In genomic region chr7:132689722-132690121, GRCm38 (mm10) we compare ENCODE assay signal across 21 mouse cellular contexts.
DNase-seq lines count a peak whose midpoint lies in the region; ATAC-seq and TF ChIP-seq lines count a peak whose summit lies in the region.
"Had no signal": no experiment of that assay in that cellular context is flagged by ENCODE, and none has a peak within 500 bp of the region (broad histone marks: within the 10 kb centered on the region; RNA-seq: fewer than 3 reads in every experiment).

No protein-coding gene starts in this region.

- H3K27ac ChIP-seq in heart, embryonic 12.5 days (ENCODE audit: poor library complexity, severe bottlenecking) = peak overlapping the region; percentile 57
- peak overlapping the region; percentile 69 for H3K27ac ChIP-seq in layer of hippocampus, adult 2 months
- no peak overlapping the region for H3K27ac ChIP-seq in stomach, postnatal 0 days (replicated peaks)
- H3K27ac ChIP-seq: hindbrain, embryonic 12.5 days; intestine, embryonic 15.5 days; midbrain, embryonic 10.5 days; neural tube, embryonic 13.5 days had no signal

- 0 out of 2 replicates have a peak, but pooled peaks cover 3% of the 10 kb centered on the region for H3K9me3 ChIP-seq in heart, embryonic 12.5 days (replicated peaks)
- H3K9me3 ChIP-seq in stomach, postnatal 0 days (ENCODE audit: control insufficient read depth, low read length) = no peaks in the 10 kb centered on the region
- H3K9me3 ChIP-seq: intestine, embryonic 15.5 days had no signal

- DNase-seq in heart, adult 8-10 months (ENCODE audit: low spot score) = no peak
- no peak for DNase-seq in layer of hippocampus, adult 2 months (ENCODE audit: low spot score in 2 of 2)
- no peak for DNase-seq in layer of hippocampus, adult 11-12 months (ENCODE audit: low spot score)
- peak; percentile 9 for DNase-seq in thymus, postnatal 0 days (ENCODE audit: low spot score)
- DNase-seq in thymus, postnatal 25 days = no peak
- peak; percentile 43 for DNase-seq in stomach, postnatal 0 days (ENCODE audit: low spot score)
- DNase-seq: adrenal gland, adult 8-10 months; B cell, adult 2 months; cerebellum, postnatal 10 days; embryo, embryonic 11 days; gastrocnemius, postnatal 10 days; left cerebral cortex, postnatal 4 days; right cerebral cortex, postnatal 14 days; thymus, postnatal 14 days had no signal

- no peak for TF ChIP-seq EP300 in stomach, postnatal 0 days (optimal IDR thresholded peaks at IDR 0.05)

- H3K4me3 ChIP-seq in heart, embryonic 12.5 days = no peak overlapping the region
- H3K4me3 ChIP-seq in layer of hippocampus, adult 2 months = no peak overlapping the region
- no peak overlapping the region for H3K4me3 ChIP-seq in stomach, postnatal 0 days (ENCODE audit: low read depth, low read length)
- H3K4me3 ChIP-seq: hindbrain, embryonic 12.5 days; intestine, embryonic 15.5 days; kidney, embryonic 15.5 days; midbrain, embryonic 10.5 days; neural tube, embryonic 13.5 days had no signal

- no peak for TF ChIP-seq CTCF in layer of hippocampus, adult 2 months (conservative IDR thresholded peaks at IDR 0.05)
- TF ChIP-seq CTCF in stomach, postnatal 0 days (IDR thresholded peaks at IDR 0.05; ENCODE audit: low read depth) = no peak

- peak; percentile 54; the same call in 1 of the 2 replicates for ATAC-seq in heart, embryonic 12.5 days (ENCODE audit: insufficient number of reproducible peaks, low FRiP score)
- peak; percentile 52; the same call in 1 of the 2 replicates for ATAC-seq in stomach, postnatal 0 days (ENCODE audit: low FRiP score, low TSS enrichment)
- no peak for ATAC-seq in erythroid progenitor cell, adult 5-6 weeks (replicated peaks; ENCODE audit: low FRiP score, poor library complexity, severe bottlenecking)
- ATAC-seq: intestine, embryonic 15.5 days had no signal

- H3K9ac ChIP-seq in heart, embryonic 12.5 days = no peak overlapping the region
- no peak overlapping the region for H3K9ac ChIP-seq in stomach, postnatal 0 days (ENCODE audit: low read length)
- H3K9ac ChIP-seq: hindbrain, embryonic 12.5 days; intestine, embryonic 15.5 days; kidney, embryonic 15.5 days; neural tube, embryonic 13.5 days had no signal

- no peak overlapping the region for H3K4me2 ChIP-seq in heart, embryonic 12.5 days
- H3K4me2 ChIP-seq in stomach, postnatal 0 days (replicated peaks; ENCODE audit: low read depth) = no peak overlapping the region
- H3K4me2 ChIP-seq: hindbrain, embryonic 12.5 days; intestine, embryonic 15.5 days; kidney, embryonic 15.5 days; neural tube, embryonic 13.5 days had no signal

- no peaks in the 10 kb centered on the region for H3K27me3 ChIP-seq in heart, embryonic 12.5 days (replicated peaks)
- H3K27me3 ChIP-seq in stomach, postnatal 0 days (ENCODE audit: control insufficient read depth, insufficient read depth, low read length) = no peaks in the 10 kb centered on the region
- H3K27me3 ChIP-seq: hindbrain, embryonic 12.5 days; intestine, embryonic 15.5 days; kidney, embryonic 15.5 days; neural tube, embryonic 13.5 days had no signal

- H3K4me1 ChIP-seq in heart, embryonic 12.5 days (replicated peaks) = peaks cover 38% of the 10 kb centered on the region
- H3K4me1 ChIP-seq in stomach, postnatal 0 days (replicated peaks; ENCODE audit: control insufficient read depth, insufficient read depth) = peaks cover 9% of the 10 kb centered on the region; the same call in 1 of the 2 replicates
- H3K4me1 ChIP-seq: midbrain, embryonic 10.5 days had no signal

- H3K36me3 ChIP-seq in heart, embryonic 12.5 days = no peaks in the 10 kb centered on the region; the same call in 1 of the 2 replicates
- H3K36me3 ChIP-seq in stomach, postnatal 0 days (ENCODE audit: control insufficient read depth, insufficient read depth, low read length) = no peaks in the 10 kb centered on the region
- H3K36me3 ChIP-seq: hindbrain, embryonic 12.5 days; intestine, embryonic 15.5 days; midbrain, embryonic 10.5 days; neural tube, embryonic 13.5 days had no signal

- WGBS in heart, embryonic 12.5 days = 45% methylated on average over 5 of the region's 5 CpGs
- 52% methylated on average over 5 of the region's 5 CpGs for WGBS in stomach, postnatal 0 days

Comparison
In these comparisons a context has a peak if more than half of its experiments do, and no peak if none do; other contexts are left out.
1. DNase-seq: peak in thymus, postnatal 0 days (single experiment) and stomach, postnatal 0 days (single experiment); none in heart, adult 8-10 months (single experiment), layer of hippocampus, adult 2 months (0 of 2), layer of hippocampus, adult 11-12 months (single experiment) and thymus, postnatal 25 days (single experiment).